Mouse (Mus musculus): ENCODE results near the gene Csk. TPM values are rescaled to one million over a fixed set of nuclear protein-coding genes. Genes with fewer than 3 reads are reported as not detected.

Csk gene
- total RNA-seq (2015; ENCODE audit: low replicate concordance): 34.6 and 46.1 TPM in 2 replicates
- total RNA-seq (2017; ENCODE audit: low replicate concordance): 46.2 and 46.5 TPM in 2 replicates

DNA sequence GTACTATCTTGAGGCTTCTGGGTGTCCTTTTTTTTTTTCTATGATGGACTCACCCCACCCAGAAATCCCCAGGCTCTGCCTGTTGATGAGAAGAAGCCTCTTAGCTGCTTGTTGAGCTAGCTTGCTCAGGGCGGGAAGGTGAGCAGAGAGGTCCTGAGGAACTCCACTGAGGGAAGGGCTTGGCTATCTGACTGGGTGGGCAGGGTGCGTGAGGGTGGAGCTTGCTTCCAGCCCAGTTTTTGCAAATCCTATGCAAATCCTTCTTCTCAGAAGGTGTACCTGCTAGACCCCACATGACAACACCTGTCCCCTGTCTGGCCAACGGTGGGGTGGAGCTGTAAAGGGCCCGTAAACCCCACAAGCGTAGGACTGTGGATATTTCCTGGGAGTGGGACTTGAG, at the start of gene Csk:
Csk (minus strand) TSS at position 349 of the 400 bp plus-strand sequence.
- ATAC-seq (replicated peaks; ENCODE audit: low FRiP score, poor library complexity, severe bottlenecking): no peak

DNA sequence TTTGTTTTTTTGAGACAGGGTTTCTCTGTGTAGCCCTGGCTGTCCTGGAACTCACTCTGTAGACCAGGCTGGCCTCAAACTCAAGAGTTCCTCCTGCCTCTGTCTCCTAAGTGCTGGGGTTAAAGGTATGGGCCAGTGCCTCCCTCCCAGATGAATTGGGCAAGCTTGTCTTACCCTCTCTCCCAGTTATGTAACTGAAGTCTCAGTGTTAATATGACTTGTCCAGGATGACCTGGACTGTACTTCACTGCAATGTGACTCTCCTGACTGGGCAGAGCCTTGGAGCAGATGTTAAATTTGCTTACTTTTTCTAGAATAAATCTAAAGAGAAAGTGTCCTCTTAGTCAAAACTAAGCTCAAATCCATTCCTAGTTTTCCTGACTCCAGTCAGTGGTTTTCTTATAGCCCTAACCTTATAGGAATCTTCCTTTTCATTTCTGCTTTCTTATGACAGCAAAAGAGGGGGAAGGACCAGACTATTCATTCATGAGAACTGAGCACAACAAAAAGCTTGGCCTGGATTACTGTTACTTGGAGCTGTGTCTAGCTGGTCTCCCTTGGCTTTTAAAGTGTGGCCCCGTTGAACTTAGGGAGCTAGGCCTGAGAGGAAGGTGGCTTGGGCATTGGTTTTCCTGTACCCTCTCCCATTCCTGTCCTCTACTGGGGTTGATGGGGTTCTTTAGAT, 45.2 kb upstream of the Csk start:
- ATAC-seq (replicated peaks; ENCODE audit: low FRiP score, poor library complexity, severe bottlenecking): no peak

DNA sequence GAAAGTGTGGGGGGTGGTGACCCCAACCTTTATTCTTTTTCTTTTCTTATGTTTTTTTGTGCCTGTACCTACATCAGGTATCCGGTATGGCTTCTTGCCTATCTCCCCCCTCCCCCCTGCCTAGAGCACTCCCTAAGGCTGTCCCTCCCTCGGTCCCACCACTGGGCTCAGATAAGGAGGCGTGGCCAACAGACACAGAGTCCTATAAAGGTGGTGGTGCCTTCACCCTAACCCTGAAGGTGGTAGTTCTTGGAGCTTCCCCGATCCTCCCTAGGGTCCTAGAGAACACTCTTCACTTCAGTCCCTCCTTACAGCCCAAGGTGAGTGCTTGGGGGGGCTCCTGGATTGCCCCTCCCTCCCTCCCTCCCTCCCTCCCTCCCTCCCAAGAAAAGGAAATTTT, 43.9 kb upstream of the Csk start:
- 0 out of 2 replicates have a peak, but pooled peaks have one; percentile 8 for ATAC-seq (replicated peaks; ENCODE audit: low FRiP score, poor library complexity, severe bottlenecking)

DNA sequence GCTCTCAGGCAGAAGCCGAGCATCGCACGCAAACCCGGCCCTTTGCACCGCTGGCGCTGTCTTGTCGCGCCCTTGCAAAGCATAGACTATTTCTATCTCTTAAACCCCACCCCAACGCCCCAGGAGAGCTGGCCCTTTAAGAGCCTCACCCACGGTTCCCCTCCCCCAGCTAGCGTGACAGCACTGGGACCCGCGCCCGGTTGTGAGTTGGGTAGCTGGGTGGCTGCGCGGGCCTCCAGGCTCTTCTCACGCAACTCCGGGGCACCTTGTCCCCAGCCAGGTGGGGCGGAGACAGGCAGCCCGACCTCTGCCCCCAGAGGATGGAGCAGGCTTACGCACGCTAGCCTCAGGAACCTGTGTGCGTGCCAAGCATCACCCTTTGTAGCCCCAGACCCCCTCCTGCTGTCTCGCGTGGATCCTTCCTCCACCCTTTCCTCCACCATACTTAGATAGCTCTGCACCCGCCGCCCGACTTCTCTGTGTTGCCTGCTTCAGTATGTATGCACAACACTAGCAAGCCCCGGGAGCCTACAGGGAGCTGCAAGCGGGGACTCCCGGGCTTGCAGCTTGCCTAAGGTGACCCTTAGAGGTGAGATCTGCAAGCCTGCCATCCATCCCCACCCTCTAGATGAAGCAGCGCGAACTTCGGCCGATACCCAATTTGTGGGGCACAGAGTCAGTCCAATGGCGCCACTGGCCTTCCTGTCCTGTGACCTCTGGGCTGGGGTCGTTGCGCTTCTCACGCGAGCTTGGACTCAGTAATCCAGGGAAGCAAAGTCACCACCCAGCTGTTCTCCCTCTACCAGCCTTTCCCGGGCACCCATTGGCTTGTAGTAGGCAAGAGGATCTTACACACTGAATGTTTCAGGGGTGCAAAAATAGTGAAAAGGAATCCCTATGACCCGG, 43.2 kb upstream of the Csk start:
- 0 out of 2 replicates have a peak, but pooled peaks have one; percentile 28 for ATAC-seq (replicated peaks; ENCODE audit: low FRiP score, poor library complexity, severe bottlenecking)

DNA sequence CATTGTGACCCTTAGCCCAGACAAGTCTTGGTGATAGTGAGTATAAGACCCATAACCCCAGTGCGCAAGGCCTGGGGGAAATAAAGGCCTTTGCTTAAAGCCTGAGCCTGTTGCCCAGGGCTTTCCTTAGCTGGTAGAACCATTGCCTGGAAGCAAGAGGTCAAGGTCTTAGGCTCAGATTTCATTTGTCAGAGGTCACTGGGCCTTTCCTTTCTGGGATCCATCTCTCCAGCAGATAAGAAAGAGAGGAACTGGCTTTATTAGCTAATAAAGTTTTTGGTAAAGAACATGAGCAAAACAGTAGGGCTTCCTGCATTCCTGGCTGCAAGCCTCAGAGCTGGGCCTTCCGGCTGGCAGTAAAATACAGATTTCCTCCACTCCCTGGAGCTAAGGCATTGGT, 40.7 kb upstream of the Csk start:
- no peak for ATAC-seq (replicated peaks; ENCODE audit: low FRiP score, poor library complexity, severe bottlenecking)

DNA sequence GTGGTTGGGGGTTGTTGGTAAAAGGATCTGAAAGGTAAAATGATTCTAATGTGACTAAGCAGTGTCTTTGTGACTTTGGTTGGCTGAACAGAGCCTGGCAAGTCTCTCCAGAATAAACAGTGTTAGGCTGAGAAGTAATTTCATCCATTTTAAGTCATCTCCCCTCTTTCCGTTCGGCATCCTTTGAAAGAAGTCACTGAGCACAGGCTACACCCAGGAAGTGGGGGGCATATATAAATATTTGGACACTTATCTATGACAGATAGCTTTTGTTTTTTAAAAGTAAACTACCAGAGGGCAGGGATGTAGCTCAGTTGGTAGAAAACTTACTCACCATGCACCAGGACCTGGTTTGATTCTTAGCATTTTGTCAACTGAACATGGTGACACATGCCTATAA, 35.2 kb upstream of the Csk start:
- no peak for ATAC-seq (replicated peaks; ENCODE audit: low FRiP score, poor library complexity, severe bottlenecking)

DNA sequence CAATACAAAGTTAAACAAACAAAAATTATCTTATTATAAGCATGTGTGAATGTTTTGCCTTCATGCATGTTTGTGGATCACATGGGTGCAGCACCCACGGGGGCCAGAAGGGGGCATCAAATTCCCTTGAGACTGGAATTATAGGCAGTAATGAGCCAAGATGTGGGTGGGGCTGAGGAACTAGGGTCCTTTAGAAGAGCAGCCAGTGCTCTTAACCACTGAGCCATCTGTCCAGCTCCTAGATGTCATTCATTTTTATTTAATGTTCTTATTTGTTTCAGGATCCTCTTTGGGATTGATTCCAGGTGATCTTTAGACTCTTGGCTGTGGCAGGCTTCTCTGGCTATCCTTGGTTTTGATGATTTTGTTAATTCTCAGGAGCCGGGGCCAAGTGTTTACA, 34.7 kb upstream of the Csk start:
- ATAC-seq (replicated peaks; ENCODE audit: low FRiP score, poor library complexity, severe bottlenecking): no peak

DNA sequence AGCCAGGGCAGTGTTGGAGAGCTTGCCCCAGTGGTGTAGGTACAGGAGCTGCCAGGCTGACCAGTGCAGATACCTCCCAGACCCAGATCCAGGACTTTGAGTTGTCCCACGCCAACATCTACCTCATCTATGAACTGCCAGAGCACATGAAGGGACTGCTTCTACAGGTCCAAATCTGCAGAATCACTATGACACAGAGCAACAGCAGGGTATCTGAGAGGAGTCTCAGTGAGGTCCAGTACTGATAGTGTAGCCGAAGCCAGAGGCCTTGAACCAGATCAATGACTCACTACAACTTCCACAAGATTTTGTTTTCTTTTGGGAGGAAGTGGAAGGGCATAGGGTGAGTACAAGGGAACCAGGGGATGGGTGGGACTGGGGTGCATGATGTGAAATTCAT, 34.3 kb upstream of the Csk start, which contains the start of gene Cyp1a1:
Cyp1a1 (plus strand) TSS at position 178 of the 400 bp plus-strand sequence.
- no peak for ATAC-seq (replicated peaks; ENCODE audit: low FRiP score, poor library complexity, severe bottlenecking)

DNA sequence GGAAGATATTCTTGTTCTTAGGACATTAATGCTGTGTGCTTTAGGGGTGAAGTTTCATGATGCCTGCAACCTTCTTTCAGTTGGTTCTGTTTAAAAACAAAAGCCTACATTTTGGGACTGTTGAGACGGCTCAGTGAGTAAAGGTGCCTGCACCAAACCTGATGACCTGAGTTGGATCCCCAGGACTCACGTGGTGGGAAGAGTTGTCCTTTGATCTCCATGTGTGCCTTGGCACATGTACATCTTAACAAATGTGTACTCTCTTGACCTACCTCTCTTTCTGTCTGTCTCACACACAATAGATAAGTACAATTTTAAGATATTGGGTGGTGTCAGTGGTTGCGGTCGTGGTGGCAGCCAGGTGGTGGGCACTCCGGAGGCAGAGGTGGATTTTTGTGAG, 32.6 kb upstream of the Csk start:
- ATAC-seq (replicated peaks; ENCODE audit: low FRiP score, poor library complexity, severe bottlenecking): no peak

DNA sequence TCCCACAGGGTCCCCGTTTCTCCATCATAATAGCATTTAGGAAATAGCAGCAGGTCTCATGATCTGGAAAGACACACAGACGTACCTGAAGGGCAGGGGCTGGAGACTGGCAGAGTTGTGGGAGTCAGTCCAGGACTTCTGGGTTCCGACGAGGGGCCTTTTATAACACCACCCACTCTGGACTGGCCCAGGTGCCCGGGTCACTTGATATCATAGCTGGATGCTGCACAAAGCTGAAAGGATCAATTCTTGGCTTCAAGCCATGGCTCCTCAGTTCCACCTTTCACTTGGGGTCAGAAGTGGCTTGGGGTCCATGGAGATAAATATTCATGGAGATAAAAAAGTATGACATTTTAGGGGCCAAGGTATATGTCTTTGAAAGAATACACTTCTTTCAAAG, 30.1 kb upstream of the Csk start, which contains the start of gene Cyp1a2:
Cyp1a2 (minus strand) TSS at position 184 of the 400 bp plus-strand sequence.
- no peak for ATAC-seq (replicated peaks; ENCODE audit: low FRiP score, poor library complexity, severe bottlenecking)

DNA sequence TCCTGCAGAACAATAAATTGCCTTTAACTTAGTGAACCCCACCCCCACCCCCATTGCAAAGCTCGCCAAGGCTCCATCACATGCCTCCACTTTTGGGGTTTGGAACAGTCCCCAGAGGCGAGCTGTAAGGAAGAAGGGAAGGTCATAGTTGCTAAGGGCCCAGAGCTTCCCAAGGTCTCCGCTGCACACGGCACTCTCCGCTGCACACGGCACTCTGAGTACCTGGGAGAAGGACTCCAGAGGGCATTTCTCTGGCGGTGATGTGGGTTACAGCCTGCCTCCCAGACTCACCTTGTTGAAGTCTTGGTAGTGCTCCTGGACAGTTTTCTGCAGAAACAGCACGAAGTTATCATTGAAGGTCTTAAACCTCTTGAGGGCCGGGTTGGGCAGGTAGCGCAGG, 28.0 kb upstream of the Csk start:
- no peak for ATAC-seq (replicated peaks; ENCODE audit: low FRiP score, poor library complexity, severe bottlenecking)

DNA sequence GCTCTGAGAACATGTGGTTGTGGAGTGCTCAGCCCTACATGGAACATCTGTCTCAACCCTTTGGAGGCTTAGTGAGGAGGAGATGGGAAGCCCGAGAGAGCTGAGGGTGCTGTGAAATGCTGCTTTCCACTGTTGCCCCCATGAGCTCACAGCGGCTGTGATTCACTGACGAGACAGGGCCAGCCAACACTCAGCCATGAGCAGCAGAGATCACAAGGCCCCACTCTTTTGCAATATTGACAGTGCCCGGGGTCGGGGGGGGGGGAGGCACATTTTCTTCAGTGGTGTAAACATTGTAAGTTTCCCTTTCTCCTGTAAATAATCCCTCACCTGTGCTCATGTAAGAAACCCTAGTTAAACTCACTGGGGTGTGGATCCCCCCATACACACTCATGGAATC, 18.1 kb upstream of the Csk start:
- ATAC-seq (replicated peaks; ENCODE audit: low FRiP score, poor library complexity, severe bottlenecking): no peak

DNA sequence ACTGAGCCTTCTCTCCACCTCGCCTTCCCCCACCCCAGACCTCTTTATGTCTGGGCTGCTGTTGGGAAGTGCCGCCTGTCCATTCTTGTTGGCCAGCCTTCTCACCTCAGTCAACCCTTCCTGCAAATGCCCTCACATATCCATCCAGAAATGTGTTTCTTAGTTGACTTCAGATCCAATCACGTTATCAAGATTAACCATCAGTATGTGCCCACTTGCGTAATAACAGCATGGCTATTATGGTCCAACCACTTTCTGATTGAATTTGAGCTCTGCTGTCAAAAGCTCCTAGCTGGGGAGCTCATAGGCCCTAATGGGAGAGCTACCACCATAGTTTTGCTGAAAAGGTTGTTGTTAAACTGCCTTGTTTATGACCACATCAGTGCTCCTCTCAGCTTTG, 17.6 kb upstream of the Csk start:
- no peak for ATAC-seq (replicated peaks; ENCODE audit: low FRiP score, poor library complexity, severe bottlenecking)

DNA sequence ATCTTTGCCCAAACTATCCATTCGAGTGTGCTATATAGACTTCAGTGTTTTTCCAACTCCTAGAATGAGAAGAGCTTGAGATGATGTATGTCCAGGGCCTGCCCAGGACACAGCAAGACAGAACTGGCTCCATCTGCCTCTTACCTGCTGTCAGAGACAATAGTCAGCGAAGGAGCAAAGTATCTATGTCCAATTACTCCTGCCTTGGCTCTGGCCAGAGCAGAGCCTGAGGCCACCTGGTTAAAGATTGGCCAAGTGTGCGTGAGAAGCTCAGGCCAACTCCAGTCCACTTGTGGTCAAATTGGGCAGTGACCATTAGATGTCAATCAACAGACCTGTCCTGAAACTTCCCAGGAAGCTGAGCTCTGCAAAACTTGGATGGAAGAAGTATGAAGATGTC, 16.1 kb upstream of the Csk start:
- no peak for ATAC-seq (replicated peaks; ENCODE audit: low FRiP score, poor library complexity, severe bottlenecking)

DNA sequence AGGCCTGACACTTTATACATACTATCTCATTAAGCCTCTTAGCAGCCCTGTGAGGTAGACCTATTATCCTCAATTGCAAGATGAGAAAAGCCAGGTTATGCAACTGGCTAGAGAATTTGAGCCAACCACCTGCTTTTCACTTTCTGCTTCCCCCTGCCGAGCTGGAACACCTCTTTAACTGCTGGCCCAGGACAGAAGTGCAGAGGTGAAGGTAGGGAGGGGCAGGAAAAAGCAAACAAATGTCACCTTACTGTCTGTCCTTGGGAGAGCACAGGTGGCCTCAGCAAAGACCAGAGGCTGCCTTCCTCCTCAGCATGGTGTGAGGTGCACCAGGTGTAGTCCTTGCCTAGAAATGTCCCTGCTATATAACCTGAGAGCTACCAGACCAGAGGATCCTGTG, 14.8 kb upstream of the Csk start:
- no peak for ATAC-seq (replicated peaks; ENCODE audit: low FRiP score, poor library complexity, severe bottlenecking)

DNA sequence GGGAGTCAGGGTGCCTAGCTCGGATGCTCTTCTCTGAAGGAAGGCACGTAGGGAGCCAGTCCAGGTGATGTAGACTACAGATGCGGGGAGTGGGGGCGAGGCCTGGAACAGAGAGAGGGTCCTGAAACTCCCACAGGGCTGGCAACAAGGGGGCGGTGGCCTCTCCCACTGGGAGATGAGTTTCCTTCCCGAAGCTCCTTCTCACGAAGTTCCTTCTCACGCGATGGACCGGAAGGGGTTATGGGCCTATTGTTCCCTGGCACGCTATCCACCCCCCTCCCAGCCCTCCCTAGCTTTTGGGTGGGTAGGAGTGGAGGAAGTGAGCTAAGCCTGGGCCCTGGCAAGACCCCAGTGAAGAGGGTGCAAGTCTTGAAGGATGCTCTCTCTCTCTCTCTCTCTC, 14.4 kb upstream of the Csk start:
- ATAC-seq (replicated peaks; ENCODE audit: low FRiP score, poor library complexity, severe bottlenecking): no peak

DNA sequence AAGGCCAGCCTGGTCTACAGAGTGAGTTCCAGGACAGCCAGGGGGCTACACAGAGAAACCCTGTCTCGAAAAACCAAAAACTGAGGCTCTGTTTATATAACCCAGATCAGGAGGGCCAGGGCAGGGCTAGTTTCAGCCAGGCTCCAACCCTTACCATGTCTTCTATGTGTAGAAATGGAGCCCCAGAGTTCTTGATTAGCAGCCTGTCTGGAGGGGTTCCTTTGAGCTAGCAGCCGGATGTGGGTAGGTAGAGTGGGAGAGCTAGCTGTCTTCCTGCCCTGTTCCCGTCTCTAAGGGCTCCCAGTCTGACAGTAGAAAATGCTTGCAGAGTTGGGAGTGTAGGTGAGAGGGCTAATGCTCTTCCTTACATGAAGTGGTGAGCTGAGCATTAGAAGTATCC, 13.7 kb upstream of the Csk start:
- no peak for ATAC-seq (replicated peaks; ENCODE audit: low FRiP score, poor library complexity, severe bottlenecking)

DNA sequence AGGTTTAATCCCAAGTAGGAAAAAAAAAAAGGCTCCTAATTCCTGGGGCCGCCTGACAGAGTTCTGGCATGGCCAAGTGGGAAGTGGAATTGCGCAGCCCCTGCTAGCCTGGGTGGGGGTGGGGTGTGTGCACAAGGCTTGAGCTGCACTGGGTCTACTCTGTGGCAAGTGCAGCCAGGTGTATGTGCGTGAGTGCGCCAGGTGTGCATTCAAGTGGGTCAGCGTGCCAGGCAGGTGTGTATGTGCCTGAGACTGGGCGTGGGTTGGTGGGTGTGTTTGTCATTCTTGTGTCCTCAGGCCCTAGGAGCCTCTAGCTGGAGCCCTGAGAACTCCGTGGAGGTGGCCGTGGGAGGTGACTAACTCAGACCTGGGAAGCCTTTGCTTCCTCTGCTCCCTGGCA, 13.1 kb upstream of the Csk start:
- no peak for ATAC-seq (replicated peaks; ENCODE audit: low FRiP score, poor library complexity, severe bottlenecking)

DNA sequence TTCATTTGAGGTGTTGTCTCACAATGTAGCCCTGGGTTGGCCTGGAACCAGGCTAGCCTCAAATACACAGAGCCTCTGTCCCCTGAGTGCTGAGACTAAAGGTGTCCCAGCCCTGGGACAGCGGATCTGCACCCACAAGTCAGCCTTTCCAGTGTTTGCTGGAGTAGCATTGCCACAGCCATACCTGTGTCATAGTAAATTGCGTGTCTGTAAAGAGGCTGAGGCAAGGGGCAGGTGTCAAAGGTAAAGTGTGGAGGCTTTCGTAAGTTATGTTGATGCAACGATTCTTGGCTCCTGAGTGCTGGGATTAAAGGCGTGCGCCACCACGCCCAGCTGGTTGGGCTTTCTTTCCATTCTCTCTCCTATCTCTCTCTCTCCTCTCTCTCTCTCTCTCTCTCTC, 11.2 kb upstream of the Csk start:
- ATAC-seq (replicated peaks; ENCODE audit: low FRiP score, poor library complexity, severe bottlenecking): no peak

DNA sequence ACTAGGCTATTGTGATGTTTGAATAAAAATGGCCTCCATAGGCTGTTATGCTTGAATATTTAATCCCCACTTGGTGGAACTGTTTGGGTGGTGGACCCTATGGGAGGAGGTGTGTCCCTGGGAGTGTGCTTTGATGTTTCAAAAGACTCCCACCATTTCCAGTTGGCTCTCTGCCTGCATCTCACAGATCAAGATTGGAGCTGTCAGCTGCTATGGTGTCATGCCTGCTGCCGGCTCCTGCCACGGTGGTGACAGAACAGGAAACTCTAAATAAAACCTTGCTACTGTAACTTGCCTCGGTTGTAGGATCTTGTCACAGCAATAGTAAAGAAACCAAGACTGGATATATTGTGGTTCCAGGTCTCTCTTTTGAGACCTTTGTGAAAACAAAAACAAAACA, 8.1 kb upstream of the Csk start:
- ATAC-seq (replicated peaks; ENCODE audit: low FRiP score, poor library complexity, severe bottlenecking): no peak

DNA sequence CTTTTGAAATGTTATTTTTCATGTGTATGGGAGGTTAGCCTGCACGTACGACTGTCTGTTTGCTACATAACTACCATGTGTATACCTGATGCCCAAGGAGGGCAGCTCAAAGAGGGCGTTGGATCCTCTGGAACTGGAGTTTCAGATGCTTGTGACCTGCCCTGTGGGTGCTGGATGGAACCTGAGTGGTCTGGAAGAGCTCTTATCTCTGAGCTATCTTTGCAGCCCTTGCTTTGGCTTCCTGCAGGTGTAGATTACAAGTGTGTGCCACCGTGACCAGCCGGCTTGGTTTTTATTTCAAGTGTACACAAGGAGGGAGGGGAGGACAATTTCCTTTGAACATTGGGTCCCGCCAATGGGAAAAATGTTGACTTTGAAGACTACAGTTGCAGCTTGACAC, 7.1 kb upstream of the Csk start:
- ATAC-seq (replicated peaks; ENCODE audit: low FRiP score, poor library complexity, severe bottlenecking): peak; percentile 77

Data from erythroid progenitor cell, adult 5-6 weeks (primary cell).